Mouse (Mus musculus) G1E-ER4 (cell line): ENCODE measurements around the gene Saysd1. TPM values are rescaled to one million over a fixed set of nuclear protein-coding genes. Genes with fewer than 3 reads are reported as not detected.

Experiments used
- GATA1 ChIP-seq: IDR thresholded peaks from one replicate; pipeline ENCODE4 v1.8.0; 2012; ENCODE audit warnings: low read length, inconsistent platforms
- polyA plus RNA-seq: library from polyadenylated mRNA; stranded (reverse); fragments of >175 nt; gene quantifications from 2 replicates; pipeline ENCODE4 v1.2.3, GENCODE M21; 2012

Gene Saysd1
- polyA plus RNA-seq, 1 experiment = 0.40 TPM

DNA sequence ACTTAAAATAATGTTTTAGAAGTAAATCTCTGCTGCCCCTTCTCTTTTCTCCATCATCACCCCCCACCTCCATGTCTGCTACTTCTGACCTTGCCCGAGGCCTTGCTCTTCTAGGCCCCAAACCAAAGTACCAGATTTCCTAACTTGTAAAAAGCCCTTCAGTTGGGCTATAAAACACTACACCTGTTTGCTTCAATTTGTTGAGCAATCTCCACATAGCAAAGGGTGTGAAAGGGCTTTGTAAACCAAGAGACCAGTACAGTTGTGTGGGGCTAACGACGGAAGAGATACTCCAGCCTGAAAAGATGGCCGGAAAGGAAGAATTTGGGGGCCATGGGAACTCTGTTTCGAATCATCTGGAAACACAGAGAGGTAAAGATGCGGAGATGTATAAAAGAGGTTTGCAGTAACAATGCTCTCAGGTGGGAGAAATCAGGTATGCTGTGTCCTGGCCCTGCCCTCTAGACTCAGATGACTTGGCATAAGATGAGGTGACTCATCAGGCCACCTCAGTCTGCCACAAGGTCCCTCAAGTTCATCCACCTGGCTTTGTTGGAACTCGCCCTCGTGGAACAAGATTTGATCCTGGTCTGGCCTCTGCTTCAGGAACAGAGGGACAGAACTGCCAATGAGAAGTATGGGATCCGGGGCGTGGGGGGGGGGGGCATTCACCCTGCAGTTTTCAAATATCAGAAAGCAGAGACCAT is 3.2 kb downstream of the Saysd1 start:
- no peak for TF ChIP-seq GATA1

DNA sequence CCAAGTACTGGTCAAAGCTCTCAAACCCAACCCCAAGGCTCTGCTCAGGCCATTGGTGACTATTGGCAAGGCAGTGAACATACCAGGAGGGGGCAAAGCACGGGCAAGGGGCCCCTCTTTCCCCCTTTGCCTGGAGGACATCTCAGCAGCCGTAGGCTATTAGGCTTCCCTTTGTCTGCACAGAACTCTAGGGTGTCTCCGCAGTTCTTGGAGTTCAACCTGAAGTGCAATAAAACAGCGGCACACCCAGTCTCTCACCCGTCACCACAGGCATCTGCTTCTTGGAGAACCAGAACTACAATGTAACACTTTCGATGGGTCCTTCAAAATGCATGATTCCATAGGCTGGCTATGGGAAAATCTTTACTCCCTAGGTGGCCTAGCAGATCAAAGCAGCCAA is 10.2 kb downstream of the Saysd1 start:
- no peak for TF ChIP-seq GATA1

DNA sequence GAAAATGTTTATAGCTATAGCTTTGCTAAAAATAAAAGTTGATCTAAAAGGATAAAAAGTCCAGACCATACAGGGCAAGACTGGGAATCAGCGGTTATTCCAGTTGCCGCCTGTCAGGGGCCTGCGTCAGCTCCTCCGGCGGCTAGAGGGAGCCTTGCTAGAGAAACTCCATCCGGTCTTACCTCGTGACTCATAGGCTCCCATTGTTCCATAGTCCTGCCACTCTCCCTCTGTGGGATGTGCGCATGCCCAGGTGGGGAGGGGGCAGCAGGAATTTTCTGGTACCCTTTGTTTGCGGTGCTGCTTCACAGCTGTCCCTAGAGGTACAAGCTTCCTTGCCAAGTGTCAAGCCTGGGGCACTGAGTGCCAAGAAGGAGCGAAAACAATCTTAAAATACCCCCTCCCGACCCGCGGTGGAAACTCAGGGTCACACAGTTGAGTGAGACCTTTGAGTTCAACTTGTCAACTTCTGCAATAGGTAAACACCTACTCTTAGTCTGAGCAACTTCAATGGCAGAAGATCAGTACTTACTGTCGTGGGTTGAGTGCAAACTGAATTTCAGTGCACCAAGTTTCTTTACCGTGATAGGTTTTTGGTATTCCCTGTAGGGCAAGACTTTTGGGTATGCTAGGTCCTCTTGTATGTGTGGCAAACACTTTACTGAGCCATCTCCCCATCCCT is 10.8 kb downstream of the Saysd1 start:
- no peak for TF ChIP-seq GATA1

DNA sequence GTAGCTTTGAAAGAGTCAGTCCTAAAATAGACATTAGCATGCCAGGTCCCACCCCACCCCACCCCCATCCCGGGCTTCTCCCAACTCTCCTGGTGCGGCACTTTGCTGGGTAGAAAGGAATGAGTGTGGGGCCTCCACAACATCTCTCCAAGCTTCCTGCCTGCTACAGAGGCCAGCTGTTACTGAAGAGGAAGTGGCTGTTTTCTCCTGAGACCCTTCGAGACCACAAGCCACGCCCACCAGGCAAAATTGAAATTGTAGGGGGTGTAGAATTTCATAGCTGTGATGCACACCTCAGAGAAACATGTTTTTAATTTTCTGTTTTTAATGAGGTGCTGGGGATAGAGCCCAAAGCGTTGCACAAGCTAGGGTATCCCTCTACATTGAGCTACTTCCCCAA is 17.5 kb downstream of the Saysd1 start:
- no peak for TF ChIP-seq GATA1

DNA sequence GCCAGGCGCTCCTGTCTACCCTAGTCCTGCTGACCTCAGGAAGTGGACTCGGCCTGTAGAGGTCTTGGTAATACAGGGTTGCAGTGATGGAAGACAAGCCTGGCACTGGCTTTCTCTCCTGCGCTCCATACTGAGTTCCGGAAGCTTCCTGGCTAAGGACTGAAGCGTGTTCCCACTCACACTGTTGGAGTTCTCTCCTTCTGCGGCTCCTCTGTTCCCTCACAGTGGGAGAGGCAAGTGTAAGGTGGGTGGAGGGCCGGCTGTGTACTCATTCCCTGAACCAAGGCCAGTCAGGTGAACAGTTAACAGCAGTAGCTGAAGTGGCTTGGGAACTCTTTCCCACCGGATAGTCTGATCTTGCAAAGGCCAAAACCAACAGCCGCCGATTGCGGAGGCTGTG is 18.3 kb downstream of the Saysd1 start:
- no peak for TF ChIP-seq GATA1

DNA sequence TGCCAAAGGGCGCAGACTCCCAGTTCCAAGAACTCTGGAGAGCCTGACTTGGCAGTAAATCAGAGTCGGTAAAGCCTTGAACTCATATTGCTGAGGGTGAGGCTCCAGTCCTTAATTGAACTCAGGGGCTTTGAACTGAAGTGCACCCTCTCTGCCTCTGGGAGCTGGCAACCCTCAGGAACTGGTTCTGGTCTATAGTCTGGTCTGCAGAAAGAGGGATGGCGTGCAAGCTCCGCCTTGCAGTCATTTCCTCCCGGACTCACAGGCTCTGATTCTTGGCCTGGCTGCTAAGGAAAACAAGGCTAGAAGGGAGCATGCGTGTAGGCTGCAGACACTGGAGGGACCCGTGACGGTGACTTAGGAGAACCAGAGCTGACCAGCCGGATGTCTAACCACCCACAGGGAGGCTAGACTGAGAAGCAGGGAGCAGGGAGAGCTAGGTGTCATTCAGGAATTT is 22.2 kb downstream of the Saysd1 start:
- TF ChIP-seq GATA1 = no peak

DNA sequence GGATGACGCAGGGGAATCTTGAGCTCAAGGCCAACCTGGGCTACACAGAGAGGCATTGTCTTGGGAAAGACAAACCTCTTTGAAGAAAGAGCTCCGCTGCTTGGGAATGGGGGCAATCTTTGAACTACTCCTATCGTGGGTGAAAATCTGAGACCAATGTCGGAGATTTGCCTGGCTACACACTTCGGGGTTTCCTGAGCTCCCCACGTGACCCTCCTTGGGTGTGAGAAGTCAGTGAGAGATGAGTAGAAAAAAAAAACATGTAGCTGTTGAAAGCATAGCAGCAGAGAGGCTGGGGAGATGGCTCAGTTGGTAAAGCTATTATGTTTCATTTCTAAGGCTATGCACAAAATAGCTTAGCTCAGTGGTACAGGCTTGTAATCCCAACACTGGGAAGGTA is 23.4 kb downstream of the Saysd1 start:
- TF ChIP-seq GATA1 = no peak

DNA sequence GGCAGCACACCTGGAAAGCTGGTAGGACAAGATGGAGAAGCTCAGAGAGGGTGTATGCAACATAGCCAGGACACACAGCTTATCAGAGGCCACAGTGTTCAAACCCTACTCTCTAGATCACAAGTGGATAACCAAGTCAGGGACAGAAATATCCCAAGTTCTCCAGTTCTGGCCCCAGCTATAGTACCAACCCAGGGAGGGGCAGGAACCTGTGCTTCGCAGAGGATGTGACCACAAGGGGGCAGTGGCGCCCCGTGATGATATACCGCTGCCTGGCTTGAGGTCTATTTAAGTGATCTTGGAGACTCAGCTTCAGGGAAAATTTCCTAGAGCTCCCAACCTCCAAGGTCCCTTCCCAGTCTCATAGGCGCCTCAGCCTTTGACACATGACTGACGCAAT is 24.4 kb downstream of the Saysd1 start:
- no peak for TF ChIP-seq GATA1

DNA sequence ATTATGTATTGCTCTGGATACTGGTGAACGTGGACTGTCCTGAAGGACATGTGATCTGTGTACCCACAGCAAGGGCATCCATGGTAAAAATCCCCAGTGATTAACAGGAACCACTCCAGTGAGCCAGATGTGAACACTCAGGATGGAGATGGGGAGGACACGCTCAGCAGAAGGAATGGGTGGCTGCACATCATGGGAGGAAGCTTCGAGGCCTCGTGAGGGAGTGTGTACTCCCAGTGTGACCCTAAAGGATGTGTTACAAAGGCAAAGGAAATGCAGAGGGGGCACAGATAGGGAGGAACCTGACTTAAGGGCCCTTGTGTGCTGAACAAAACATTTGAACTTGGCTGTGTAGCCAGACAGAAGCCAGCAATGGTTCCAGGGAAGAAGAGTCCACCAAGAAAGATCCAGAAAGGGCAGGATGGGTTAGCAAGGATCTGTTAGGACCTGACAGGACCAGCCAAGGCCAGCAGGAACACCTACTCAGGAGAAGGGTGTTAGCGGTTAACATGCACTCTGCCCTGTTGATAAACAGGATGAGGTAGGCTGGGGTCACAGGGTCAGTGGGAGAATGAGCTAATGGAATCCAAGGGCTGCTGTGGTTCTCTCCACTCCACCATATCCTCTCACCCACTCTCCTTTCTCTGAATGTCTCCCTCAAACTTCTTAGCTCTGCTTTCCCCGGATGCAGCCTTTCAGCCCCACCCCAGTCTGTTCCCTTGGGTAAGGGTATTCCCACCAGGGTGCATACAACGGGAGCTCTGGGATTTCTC is 25.0 kb downstream of the Saysd1 start:
- no peak for TF ChIP-seq GATA1

DNA sequence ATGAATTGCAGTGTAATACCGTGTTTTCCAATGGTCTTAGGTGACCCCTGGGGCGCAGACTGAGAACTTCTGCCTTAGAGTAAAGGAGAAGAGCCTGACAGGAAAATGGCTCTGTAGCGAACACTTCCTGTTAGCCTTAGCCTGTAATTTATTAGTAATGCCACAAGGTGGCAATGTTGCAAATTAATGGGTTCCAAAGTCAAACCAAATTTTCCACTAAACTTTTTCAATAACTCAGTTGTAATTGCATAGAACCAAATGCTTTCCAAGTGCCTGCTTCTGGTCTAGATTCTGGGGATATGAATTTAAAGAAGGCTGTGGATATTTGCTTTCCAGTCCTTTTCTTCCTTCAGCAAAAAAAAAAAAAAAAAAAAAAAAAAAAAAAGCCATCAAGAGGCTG is 26.1 kb downstream of the Saysd1 start:
- TF ChIP-seq GATA1 = no peak

DNA sequence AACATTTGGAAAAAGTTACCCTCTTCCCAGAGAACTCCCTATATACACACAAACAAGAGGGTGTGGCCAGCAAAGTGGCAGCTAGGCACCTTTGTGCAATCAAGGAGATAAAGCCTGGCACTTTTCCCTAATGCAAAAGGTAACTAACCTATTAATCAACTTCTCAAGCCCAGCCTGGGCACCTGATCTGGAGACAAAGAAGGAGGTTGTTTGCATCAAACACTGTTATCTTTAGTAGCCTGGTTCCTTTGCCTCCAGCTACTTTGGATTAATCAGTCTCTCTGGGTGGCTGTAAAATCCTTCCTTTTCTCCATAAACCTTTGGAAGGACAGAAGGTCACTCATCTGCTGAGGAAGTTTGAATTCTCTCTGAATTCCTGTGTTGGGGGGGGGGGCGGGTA is 27.4 kb downstream of the Saysd1 start:
- TF ChIP-seq GATA1 = no peak

DNA sequence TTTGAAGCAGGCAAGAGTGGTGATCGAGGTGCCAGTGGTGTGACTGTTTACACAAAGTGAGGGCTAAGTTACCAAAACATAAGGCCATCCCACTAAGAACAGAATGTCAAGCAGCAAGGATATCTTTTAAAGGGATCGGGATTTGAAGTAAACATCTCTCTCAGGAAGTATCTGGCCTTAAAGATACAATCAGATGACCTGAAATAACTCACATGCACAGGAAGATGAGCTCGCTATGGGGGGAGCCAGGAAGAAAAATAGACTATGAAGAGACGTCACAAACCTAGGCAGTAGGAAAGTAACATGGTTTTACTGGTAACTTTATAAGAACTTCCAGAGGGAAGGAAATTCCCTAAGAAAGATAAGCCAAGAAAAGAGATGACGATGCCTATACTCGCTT is 32.1 kb downstream of the Saysd1 start:
- TF ChIP-seq GATA1 = no peak

DNA sequence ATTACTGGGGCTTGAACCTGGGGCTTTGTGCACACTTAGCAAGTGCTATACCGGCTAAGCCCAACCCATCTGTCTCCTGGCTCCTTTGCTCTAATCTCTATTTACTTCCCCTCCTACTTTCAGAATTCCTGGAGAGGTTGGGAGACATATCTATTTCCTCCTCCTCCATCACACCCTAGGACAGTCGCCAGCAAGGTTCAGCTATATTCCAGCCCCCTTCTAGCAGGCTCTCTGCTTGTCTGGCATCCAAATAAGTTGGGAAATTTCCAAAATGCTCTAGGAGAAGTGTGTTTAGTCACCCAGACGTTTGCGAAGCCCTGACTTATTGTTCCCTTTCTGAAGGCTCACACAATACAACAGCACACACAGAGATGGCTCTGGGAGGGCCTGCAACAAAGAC is 35.1 kb downstream of the Saysd1 start:
- no peak for TF ChIP-seq GATA1

DNA sequence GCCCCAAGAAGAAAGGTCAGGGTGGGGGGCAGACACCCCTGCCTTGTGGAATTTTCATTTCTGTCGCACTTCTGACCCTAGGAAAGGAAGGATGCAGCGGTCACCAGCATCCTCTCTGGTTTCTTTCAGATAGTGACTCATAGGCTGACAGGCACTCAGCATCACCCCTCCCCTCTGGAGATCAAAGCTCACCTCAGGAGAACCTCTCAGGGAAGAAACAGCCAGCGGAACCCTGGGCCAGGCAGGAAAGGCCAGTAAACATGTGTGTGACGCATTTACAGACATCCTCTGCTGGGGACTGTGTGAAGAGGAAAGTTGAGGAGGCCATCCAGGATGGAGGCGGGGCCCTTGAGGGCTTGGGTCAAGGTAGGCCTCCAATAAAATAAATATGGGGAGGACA is 40.3 kb downstream of the Saysd1 start:
- TF ChIP-seq GATA1 = no peak

DNA sequence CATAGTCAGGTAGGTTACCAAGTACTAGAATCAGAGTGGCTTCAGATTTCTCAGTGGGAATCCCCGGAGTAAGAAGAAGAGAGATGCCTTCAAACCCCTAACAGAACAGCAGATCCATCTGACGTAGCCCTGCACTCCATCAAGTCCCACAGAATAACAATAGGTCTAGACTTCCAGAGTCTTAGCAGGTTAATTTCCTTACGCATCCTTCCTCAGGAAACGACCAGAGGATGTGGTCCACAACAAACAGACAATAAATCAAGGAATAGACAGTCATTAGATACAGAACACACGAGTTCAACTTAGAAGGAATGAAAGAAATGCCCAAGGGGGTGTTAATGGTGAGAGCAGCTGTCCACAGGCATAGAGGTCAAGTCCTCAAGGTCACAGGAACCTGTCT is 43.4 kb downstream of the Saysd1 start:
- TF ChIP-seq GATA1 = no peak

DNA sequence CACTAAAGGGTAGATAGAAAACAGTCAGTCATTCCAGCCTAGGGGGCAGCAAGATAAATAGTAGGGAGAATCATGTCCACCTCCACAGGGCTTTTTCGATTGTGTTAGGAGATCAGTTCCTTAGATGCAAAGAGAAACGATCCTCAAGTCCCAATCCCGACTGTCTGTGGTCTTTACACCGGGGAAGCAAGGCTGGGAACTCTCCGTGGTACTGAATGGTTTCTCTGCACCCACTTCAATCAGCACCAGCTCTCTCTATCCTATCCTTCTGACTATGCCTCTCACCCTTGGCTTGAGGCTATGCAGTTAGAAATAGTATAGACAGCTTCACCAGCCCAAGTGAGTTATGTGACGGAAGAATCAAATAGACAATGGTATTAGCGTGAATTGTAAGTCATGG is 44.8 kb downstream of the Saysd1 start:
- no peak for TF ChIP-seq GATA1

DNA sequence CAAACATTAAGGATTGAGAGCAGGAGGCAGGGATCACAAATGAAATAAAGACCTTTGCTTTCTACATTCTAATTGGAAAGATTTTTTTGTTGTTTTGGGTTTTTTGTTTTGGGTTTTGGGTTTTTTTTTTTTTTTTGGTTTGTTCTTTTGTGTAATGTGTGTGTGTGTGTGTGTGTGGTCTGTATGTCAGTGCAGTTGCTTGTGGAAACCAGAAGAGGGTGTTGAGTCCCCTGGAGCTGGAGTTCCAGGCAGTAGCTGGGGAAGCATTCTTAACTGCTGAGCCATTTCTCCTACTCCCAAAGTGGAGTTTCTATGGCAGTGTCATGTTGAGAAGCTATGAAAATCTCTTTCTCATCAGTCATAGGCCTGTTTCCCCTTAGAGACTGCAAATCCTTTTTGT is 54.0 kb downstream of the Saysd1 start:
- no peak for TF ChIP-seq GATA1
